Mouse (Mus musculus): Measurements from ENCODE around the gene Metrnl. TPM values are rescaled to one million over a fixed set of nuclear protein-coding genes. Genes with fewer than 3 reads are reported as not detected.

Metrnl gene
- polyA plus RNA-seq, 1 experiment from 2014 or later = 62.4 TPM

- Histone ChIP-seq H3K27ac (replicated peaks) (no peak overlapping the region), H3K27me3 (ENCODE audit: control insufficient read depth, insufficient read depth, low read length) (no peaks in the 10 kb centered on the region), H3K4me2 (replicated peaks; ENCODE audit: low read depth) (no peak overlapping the region), H3K9ac (ENCODE audit: low read length) (no peak overlapping the region), H3K36me3 (ENCODE audit: control insufficient read depth, insufficient read depth, low read length) (0 out of 2 replicates have a peak, but pooled peaks cover 2% of the 10 kb centered on the region), H3K4me1 (replicated peaks; ENCODE audit: control insufficient read depth, insufficient read depth) (peaks cover 2% of the 10 kb centered on the region; the same call in 1 of the 2 replicates), H3K9me3 (ENCODE audit: control insufficient read depth, low read length) (no peaks in the 10 kb centered on the region), H3K4me3 (ENCODE audit: low read depth, low read length) (no peak overlapping the region)
- 91% methylated on average over 5 of the region's 5 CpGs for WGBS
- DNase-seq (ENCODE audit: low spot score) (no peak), ATAC-seq (ENCODE audit: low FRiP score, low TSS enrichment) (no peak)
- TF ChIP-seq CTCF (IDR thresholded peaks at IDR 0.05; ENCODE audit: low read depth) (no peak), EP300 (optimal IDR thresholded peaks at IDR 0.05) (no peak)
Observed at GRCm38 (mm10) chr11:121668776-121669175, 32.6 kb upstream of the Metrnl start.

DNA sequence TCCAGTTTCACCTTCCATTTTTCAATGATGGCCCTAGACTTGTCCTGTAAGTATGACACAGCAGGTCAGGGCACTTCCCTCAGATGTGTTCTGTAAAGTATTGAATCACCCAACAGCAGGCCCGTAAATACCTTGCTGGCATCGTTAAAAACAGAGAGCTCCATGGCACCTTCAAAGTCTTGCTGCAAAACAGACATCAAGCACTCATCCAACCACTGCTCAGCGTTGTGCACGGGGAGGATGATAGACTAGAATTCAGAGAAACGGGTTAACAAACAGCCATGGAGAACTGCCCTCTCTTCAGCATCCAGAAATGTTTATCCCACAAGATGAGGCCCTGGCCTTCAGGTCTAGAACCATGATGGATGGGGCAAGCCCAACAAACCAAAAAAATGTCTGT, 30.4 kb upstream of the Metrnl start:
- no peaks in the 10 kb centered on the region for H3K36me3 ChIP-seq (ENCODE audit: control insufficient read depth, insufficient read depth, low read length)
- no peaks in the 10 kb centered on the region for H3K27me3 ChIP-seq (ENCODE audit: control insufficient read depth, insufficient read depth, low read length)
- no peak for DNase-seq (ENCODE audit: low spot score)
- no peak for ATAC-seq (ENCODE audit: low FRiP score, low TSS enrichment)
- no peak overlapping the region for H3K4me3 ChIP-seq (ENCODE audit: low read depth, low read length)
- H3K9ac ChIP-seq (ENCODE audit: low read length) = no peak overlapping the region
- TF ChIP-seq EP300 (optimal IDR thresholded peaks at IDR 0.05) (no peak), CTCF (IDR thresholded peaks at IDR 0.05; ENCODE audit: low read depth) (no peak)
- H3K9me3 ChIP-seq (ENCODE audit: control insufficient read depth, low read length) = no peaks in the 10 kb centered on the region
- H3K4me2 ChIP-seq (replicated peaks; ENCODE audit: low read depth) = no peak overlapping the region
- H3K4me1 ChIP-seq (replicated peaks; ENCODE audit: control insufficient read depth, insufficient read depth) = peaks cover 2% of the 10 kb centered on the region; the same call in 1 of the 2 replicates
- H3K27ac ChIP-seq (replicated peaks) = no peak overlapping the region
- WGBS = 92% methylated on average over 5 of the region's 5 CpGs

DNA sequence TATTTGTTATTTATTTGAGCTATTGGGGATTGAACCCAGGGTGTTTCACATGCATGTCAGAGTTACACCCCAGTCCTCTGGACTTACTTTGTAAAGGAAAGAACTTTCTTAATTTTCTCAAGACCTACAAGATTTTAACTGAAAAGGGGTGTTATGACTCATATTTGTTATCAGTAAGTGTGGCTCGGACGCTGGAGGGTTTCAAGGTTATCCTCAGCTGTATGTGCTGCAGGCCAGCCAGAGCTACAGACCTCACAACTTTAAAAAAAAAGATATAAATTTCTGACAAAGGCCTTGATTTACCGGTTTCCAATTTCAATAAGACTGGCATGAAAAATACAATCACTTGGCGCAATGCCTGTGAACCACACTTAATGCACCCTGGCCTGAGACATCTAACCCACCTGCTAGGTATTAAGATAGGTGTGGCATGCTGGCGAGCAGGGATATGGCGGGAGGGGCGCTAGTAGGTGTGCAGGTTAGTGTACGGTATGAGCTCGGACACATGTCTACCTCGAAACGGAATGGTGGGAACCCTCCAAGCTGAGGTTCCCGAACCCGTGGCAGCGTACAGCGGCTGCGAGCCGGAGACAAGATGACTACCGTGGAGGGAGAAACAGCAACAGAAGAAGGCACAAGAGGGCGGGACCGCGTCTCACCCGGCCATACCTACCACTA, 28.9 kb upstream of the Metrnl start:
- WGBS = 2% methylated on average over 21 of the region's 22 CpGs
- peak overlapping the region; percentile 68 for H3K9ac ChIP-seq (ENCODE audit: low read length)
- H3K4me2 ChIP-seq (replicated peaks; ENCODE audit: low read depth) = peak overlapping the region; percentile 80
- peak overlapping the region; percentile 91 for H3K27ac ChIP-seq (replicated peaks)
- no peaks in the 10 kb centered on the region for H3K36me3 ChIP-seq (ENCODE audit: control insufficient read depth, insufficient read depth, low read length)
- ATAC-seq (ENCODE audit: low FRiP score, low TSS enrichment) (no peak; the same call in 1 of the 2 replicates), DNase-seq (ENCODE audit: low spot score) (no peak)
- H3K9me3 ChIP-seq (ENCODE audit: control insufficient read depth, low read length) = no peaks in the 10 kb centered on the region
- H3K27me3 ChIP-seq (ENCODE audit: control insufficient read depth, insufficient read depth, low read length) = no peaks in the 10 kb centered on the region
- TF ChIP-seq CTCF (IDR thresholded peaks at IDR 0.05; ENCODE audit: low read depth) = no peak
- no peak for TF ChIP-seq EP300 (optimal IDR thresholded peaks at IDR 0.05)
- H3K4me3 ChIP-seq (ENCODE audit: low read depth, low read length) = peak overlapping the region; percentile 60
- peaks cover 2% of the 10 kb centered on the region; the same call in 1 of the 2 replicates for H3K4me1 ChIP-seq (replicated peaks; ENCODE audit: control insufficient read depth, insufficient read depth)

DNA sequence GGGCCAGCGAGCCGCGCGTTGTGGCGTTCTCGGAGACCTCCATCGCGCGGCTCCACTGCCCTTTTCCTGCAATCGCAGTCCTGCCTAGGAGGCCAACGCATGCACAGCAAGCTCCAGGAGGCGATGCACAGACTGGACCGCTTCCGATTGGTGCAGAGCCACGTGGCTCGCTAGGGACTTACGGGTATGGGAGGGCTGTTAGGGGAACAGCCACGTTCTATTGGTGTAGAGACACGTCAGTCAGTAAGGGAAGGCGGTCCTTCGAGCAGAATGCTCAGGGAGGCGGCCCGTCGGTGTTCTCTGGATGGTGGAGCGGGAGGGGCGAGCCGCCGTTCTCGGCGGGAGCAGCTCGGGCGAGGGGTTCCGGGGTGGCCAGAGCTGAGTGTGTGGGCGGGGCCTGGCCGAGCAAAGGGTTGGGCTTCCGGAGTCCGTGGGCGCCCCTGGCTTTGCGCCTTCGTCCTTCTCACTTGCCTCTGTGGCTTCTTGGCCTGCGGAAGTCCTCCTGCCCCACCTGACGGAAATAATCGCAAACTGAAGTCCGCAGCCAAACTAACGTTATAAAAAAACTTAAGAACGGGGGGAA, 28.3 kb upstream of the Metrnl start, which contains the start of gene B3gntl1:
Gene B3gntl1 (minus strand): TSS at position 164 of the 583 bp plus-strand sequence.
- H3K4me2 ChIP-seq (replicated peaks; ENCODE audit: low read depth) = peak within 1 kb of the TSS; percentile 80
- peak within 1 kb of the TSS; percentile 68 for H3K9ac ChIP-seq (ENCODE audit: low read length)
- no peaks in the 10 kb centered on the region for H3K36me3 ChIP-seq (ENCODE audit: control insufficient read depth, insufficient read depth, low read length)
- H3K27ac ChIP-seq (replicated peaks) = peak within 1 kb of the TSS; percentile 91
- H3K4me3 ChIP-seq (ENCODE audit: low read depth, low read length) = peak within 1 kb of the TSS; percentile 60
- under 1% methylated on average over 46 of the region's 46 CpGs for whole genome bisulfite sequencing
- DNase-seq (ENCODE audit: low spot score) (peak; percentile 99), ATAC-seq (ENCODE audit: low FRiP score, low TSS enrichment) (peak; percentile 100)
- H3K4me1 ChIP-seq (replicated peaks; ENCODE audit: control insufficient read depth, insufficient read depth) = peaks cover 2% of the 10 kb centered on the region; the same call in 1 of the 2 replicates
- TF ChIP-seq CTCF (IDR thresholded peaks at IDR 0.05; ENCODE audit: low read depth) = peak; percentile 62
- no peak for TF ChIP-seq EP300 (optimal IDR thresholded peaks at IDR 0.05)
- no peaks in the 10 kb centered on the region for H3K9me3 ChIP-seq (ENCODE audit: control insufficient read depth, low read length)
- no peaks in the 10 kb centered on the region for H3K27me3 ChIP-seq (ENCODE audit: control insufficient read depth, insufficient read depth, low read length)

GRCm38 (mm10) chr11:121673629-121674028, 27.7 kb upstream of the Metrnl start:
- H3K4me2 ChIP-seq (replicated peaks; ENCODE audit: low read depth) = peak overlapping the region; percentile 59
- H3K27ac ChIP-seq (replicated peaks) = peak overlapping the region; percentile 91
- 0 out of 2 replicates have a peak, but pooled peaks have one; percentile 1 for ATAC-seq (ENCODE audit: low FRiP score, low TSS enrichment)
- H3K4me1 ChIP-seq (replicated peaks; ENCODE audit: control insufficient read depth, insufficient read depth) = peaks cover 2% of the 10 kb centered on the region; the same call in 1 of the 2 replicates
- no peak for DNase-seq (ENCODE audit: low spot score)
- H3K36me3 ChIP-seq (ENCODE audit: control insufficient read depth, insufficient read depth, low read length) = no peaks in the 10 kb centered on the region
- H3K9ac ChIP-seq (ENCODE audit: low read length) = peak overlapping the region; percentile 61
- peak overlapping the region; percentile 60 for H3K4me3 ChIP-seq (ENCODE audit: low read depth, low read length)
- no peaks in the 10 kb centered on the region for H3K27me3 ChIP-seq (ENCODE audit: control insufficient read depth, insufficient read depth, low read length)
- WGBS = 67% methylated on average over 7 of the region's 7 CpGs
- H3K9me3 ChIP-seq (ENCODE audit: control insufficient read depth, low read length) = no peaks in the 10 kb centered on the region
- TF ChIP-seq EP300 (optimal IDR thresholded peaks at IDR 0.05) (no peak), CTCF (IDR thresholded peaks at IDR 0.05; ENCODE audit: low read depth) (no peak)

DNA sequence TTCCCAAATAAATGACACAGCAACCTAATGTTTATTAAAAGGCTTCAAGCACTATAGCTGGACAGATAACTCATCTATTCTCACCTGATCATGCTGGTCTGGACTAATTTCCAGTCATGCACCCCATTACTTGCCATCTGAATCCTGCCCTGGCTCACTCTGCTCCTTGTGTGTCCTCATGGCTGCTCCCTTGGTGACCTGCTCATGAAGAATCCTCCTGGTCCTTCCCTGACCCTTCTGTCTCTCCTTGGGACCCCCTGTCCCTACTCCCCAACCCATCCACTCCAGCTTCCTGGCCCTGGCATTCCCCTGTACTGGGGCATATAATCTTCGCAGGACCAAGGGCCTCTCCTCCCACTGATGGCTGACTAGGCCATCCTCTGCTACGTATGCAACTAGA, 24.5 kb upstream of the Metrnl start:
- H3K4me3 ChIP-seq (ENCODE audit: low read depth, low read length) = no peak overlapping the region
- H3K9ac ChIP-seq (ENCODE audit: low read length) = no peak overlapping the region
- no peaks in the 10 kb centered on the region for H3K36me3 ChIP-seq (ENCODE audit: control insufficient read depth, insufficient read depth, low read length)
- H3K4me1 ChIP-seq (replicated peaks; ENCODE audit: control insufficient read depth, insufficient read depth) = peaks cover 2% of the 10 kb centered on the region; the same call in 1 of the 2 replicates
- no peaks in the 10 kb centered on the region for H3K27me3 ChIP-seq (ENCODE audit: control insufficient read depth, insufficient read depth, low read length)
- no peak overlapping the region for H3K27ac ChIP-seq (replicated peaks)
- DNase-seq (ENCODE audit: low spot score) (no peak), ATAC-seq (ENCODE audit: low FRiP score, low TSS enrichment) (no peak)
- H3K9me3 ChIP-seq (ENCODE audit: control insufficient read depth, low read length) = no peaks in the 10 kb centered on the region
- WGBS = 93% methylated on average over 2 of the region's 2 CpGs
- TF ChIP-seq EP300 (optimal IDR thresholded peaks at IDR 0.05) = no peak
- no peak for TF ChIP-seq CTCF (IDR thresholded peaks at IDR 0.05; ENCODE audit: low read depth)
- H3K4me2 ChIP-seq (replicated peaks; ENCODE audit: low read depth) = no peak overlapping the region

All from stomach, postnatal 0 days (tissue).